Mouse (Mus musculus): ENCODE results near the gene Neurl4. TPM values are rescaled to one million over a fixed set of nuclear protein-coding genes. Genes with fewer than 3 reads are reported as not detected.

Neurl4 gene
- total RNA-seq, 1 experiment from 2014 or later, result 45.9 TPM

DNA sequence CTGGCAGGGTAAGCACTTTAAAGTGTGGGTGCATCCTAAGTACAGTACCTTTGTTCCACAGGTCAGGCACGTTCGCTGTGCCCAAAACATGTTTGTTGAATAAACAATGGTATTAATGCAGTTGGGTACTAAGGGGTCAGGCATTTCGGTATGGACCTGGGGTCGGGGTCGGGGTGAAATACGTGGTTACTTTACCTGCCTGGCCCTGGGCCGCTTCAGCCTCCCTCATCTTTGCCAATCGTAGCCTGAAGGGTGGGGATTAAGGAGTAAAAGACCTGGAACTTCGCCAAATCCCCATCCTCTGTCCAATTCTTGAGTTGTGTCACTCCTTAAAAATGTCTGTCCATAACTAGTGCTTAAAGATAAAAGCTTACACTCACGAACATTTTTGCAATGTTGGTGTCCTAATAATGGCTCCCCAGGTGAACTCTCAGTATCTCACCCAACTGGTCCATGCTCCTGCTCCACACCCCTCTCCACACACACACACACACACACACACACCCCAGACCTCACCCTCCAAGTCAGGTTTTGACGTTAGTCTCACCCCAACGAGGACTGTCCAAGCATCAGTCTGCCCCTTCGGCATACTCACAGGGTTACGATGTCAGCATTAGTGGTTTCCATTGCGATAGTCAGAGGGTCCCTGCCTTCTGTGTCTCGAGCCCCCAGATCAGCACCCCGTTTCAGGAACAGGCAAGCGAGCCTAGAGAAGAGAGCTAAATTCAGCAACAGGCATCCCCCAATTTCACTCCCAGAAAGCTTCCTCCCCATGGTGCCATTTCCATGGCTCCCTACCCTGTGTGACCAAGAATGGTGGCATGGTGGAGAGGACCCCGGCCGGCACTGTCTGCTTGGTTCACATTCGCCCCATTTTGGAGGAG lies 18.8 kb upstream of the Neurl4 start:
- DNase-seq, result no peak

- DNase-seq, result no peak
Observed at GRCm38 (mm10) chr11:69883066-69883465, 17.8 kb upstream of the Neurl4 start.

DNA sequence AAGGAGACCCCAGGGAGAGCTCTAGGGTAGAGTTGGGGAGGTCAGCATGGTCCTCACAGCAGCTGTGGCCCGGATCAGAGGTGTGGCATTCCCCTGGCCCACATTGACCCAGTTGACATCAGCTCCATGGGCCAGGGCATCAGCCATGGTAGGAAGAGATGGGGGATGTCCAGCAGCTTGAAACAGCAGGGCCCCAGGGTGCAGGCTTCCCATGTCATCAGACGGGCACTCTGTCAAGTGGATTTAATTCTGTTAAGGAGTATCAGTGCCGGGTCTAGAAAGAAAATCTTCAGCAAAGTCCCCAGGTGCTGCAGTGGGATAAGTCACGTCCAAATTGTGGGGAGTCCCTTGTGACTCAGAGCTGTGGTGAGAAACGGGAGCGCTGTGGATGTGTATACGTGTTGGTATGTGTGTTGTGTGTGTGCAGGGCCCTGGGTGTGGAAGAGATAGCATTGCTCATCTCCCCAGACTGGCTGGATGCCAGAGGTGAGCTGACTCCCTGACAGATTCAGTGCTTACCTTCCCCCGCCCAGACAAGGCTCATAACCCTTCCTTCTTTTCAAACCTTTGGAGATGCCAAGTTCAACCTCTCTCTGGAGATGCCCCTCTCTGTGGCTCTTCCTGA lies 17.2 kb upstream of the Neurl4 start:
- peak; percentile 35 for DNase-seq

DNA sequence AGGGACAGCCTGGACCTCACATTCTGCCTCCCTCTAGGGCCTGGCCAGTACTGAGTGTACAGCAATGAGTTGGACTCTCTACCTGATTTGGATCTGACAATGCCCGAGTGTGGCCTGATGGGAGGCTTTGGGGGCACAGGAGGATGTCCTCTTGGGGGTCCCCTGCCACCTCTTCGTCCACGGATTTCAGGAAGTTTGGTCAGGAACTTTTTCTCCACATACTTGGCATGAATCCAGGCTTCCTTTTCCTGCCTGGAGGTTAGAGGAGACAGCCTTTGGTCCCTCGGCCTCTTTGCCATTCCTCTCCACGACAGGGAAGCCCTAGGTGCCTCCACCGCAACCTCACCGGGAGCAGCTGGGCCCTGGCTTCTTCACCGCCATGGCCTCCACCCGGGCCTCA lies 16.6 kb upstream of the Neurl4 start:
- DNase-seq, result no peak

- DNase-seq, result no peak
Observed at GRCm38 (mm10) chr11:69884663-69885062, 16.2 kb upstream of the Neurl4 start.

GRCm38 (mm10) chr11:69886907-69887635 lies 13.8 kb upstream of the Neurl4 start:
- no peak for DNase-seq

- DNase-seq, result no peak
Observed at GRCm38 (mm10) chr11:69891482-69891881, 9.4 kb upstream of the Neurl4 start.

GRCm38 (mm10) chr11:69894671-69895070 lies 6.2 kb upstream of the Neurl4 start:
- peak; percentile 45 for DNase-seq

- no peak for DNase-seq
Observed at GRCm38 (mm10) chr11:69895291-69895690, 5.6 kb upstream of the Neurl4 start, which contains the start of gene Acap1. Gene Acap1 (minus strand): TSS chr11:69895539.

DNA sequence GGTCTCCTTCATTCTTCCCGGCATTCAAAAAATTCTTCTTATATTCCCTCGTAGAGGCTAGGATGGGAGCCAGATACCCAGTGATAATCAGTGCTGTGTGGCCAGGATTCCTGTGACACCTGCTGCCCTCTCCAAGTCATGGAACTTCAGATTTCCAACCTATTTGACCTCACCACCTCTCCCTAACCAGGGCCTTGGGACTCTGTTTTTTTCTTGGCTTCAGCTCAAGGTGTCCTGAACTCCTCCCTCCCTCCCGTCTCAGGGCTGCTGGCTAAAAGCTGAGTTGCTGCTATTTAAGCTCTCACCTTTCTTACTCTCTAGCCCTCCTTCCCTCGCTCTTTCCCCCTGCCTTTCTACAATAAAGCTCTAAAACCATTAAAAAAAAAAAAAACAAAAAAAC lies 1.0 kb upstream of the Neurl4 start:
- DNase-seq, result no peak

- peak; percentile 98 for DNase-seq
Observed at GRCm38 (mm10) chr11:69901406-69901846, 554 bp downstream of the Neurl4 start.

- DNase-seq, result no peak
Observed at GRCm38 (mm10) chr11:69901993-69902392, 1.1 kb downstream of the Neurl4 start.

- no peak for DNase-seq
Observed at GRCm38 (mm10) chr11:69902972-69903371, 2.1 kb downstream of the Neurl4 start.

DNA sequence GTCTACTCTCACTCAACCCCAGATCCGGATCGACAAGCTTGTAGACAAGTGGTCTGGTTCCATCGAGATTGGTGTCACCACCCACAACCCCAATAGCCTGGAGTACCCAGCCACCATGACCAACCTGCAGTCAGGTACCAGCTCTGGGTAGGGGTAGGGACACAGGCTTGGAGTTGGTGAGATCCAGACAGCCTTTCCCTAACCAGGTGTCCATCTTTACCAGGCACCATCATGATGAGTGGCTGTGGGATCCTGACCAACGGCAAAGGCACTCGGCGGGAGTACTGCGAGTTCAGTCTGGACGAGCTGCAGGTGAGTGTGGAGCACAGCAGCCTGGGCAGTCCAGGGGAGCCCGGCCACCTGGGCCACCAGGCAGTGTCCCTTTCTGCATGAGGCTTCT lies 3.4 kb downstream of the Neurl4 start:
- DNase-seq, result no peak

DNA sequence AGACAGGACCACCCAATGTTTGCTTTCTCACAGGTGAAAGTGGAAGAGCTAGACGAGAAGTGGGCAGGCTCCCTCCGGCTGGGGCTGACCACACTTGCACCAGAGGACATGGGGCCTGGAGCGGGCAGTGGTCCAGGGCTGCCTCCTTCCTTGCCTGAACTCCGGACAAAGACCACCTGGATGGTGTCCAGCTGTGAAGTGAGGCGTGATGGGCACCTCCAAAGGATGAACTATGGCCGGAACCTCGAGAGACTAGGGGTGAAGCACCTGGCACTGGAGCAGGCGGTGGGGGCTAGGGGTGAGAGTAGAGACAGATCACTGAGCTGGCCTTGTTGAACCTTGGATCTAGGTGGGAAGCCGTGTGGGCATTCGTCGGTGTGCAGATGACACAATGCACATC lies 7.8 kb downstream of the Neurl4 start:
- DNase-seq, result no peak

DNA sequence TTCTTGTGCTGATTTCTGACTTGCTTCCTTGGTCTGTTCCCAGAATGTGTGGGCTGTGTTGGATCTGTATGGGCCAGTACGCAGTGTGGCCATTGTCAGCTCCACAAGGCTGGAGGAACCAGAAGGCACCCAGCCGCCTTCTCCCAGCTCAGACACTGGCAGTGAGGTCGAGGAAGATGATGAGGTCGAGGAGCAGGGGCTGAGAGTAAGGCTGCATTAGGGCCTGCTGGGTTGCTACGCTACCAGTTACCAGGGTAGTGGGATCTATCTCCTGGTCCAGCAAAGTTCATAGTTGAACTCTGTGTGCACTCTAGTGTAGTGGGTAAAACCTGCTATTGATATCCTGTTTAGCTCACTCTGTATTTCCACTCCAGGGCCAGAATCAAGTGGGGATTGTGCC lies 8.3 kb downstream of the Neurl4 start:
- no peak for DNase-seq

- DNase-seq, result no peak
Observed at GRCm38 (mm10) chr11:69910177-69910576, 9.3 kb downstream of the Neurl4 start.

DNA sequence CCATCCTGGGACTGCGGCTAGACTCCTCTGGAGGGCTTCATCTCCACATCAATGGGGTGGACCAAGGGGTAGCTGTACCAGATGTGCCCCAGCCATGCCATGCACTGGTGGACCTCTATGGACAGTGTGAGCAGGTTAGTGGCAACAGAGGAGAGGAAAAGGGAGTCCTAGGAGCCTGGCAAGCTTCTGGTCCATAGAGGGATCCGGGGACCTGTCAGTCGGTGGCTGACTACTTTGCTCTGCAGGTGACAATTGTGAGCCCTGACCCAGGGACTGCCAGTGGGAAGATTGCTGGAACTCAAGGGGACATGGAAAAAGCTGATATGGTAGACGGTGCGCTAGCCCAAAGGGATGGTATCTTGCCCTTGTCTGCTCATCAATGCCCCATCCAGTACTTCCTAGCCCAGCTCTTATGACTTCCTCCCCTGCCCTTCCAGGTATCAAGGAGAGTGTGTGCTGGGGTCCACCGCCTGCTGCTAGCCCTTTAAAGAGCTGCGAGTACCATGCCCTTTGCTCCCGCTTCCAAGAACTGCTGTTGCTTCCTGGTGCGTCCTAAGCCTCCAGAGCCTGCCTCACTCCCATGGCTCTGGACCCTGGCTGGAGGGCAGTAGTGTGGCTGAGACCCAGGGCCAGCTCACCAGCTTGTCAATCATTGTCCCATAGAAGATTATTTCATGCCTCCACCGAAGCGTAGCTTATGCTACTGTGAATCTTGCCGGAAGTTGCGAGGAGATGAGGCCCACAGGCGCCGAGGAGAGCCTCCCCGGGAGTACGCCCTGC lies 10.1 kb downstream of the Neurl4 start:
- no peak for DNase-seq

- no peak for DNase-seq
Observed at GRCm38 (mm10) chr11:69911701-69912100, 10.8 kb downstream of the Neurl4 start.

DNA sequence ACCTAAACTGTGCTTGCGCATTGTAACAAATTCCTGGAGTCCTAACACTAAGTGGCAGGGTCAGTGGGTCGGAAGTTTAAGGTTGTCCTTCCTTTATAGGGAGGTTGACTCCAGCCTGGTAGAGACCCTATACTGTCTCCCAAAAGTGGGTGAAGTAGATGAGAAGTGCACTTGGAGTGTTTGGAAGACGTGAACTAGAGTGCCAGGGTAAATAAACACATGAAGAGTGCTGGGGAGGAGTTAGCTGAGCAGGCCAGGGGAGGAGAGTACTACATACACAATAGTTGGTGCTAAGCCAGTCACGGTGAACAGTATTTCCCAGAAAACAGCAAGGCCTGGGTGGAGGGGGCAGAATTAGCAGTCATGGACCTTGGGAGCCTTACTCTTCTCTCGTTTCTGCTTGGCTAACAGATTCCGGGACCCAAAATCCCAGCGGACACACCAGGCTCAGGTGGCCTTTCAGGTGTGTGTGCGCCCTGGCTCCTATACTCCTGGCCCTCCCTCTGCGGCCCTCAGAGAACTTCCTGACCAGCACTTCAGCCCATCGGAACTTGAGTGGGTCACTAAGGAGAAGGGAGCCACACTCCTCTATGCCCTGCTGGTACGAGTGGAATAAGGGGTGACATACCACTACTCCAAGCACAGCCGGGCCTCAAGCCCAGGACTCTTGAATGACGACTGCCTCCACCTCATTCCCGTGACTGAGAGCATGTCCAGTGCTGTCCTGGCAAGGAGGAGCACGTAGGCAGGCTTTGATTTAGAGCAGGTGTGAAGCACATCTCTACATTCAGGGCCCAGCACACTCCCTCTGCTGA lies 12.1 kb downstream of the Neurl4 start:
- no peak for DNase-seq

Measured in adrenal gland, postnatal 14 days (tissue).